Comparison of ENCODE assay signal across 13 mouse cellular contexts in genomic region chr9:31808753-31809152, GRCm38 (mm10).
A peak's percentile ranks its signal among the peaks of the same experiment; 100 is the strongest.
DNase-seq lines count a peak whose midpoint lies in the region; ATAC-seq and TF ChIP-seq lines count a peak whose summit lies in the region.
"Had no signal": no experiment of that assay in that cellular context is flagged by ENCODE, and none has a peak within 500 bp of the region (broad histone marks: within the 10 kb centered on the region; RNA-seq: fewer than 3 reads in every experiment).

No protein-coding gene starts in this region.

- no peak for TF ChIP-seq EP300 in CH12.LX (IDR thresholded peaks at IDR 0.05; ENCODE audit: low read length)

- no peaks in the 10 kb centered on the region for H3K36me3 ChIP-seq in forebrain, postnatal 0 days (ENCODE audit: insufficient read depth)
- no peaks in the 10 kb centered on the region for H3K36me3 ChIP-seq in forebrain, embryonic 11.5 days (ENCODE audit: control insufficient read depth, insufficient read depth, low read length)
- H3K36me3 ChIP-seq in limb, embryonic 11.5 days (ENCODE audit: control insufficient read depth, insufficient read depth, low read length) = no peaks in the 10 kb centered on the region
- H3K36me3 ChIP-seq in limb, embryonic 10.5 days = no peaks in the 10 kb centered on the region
- H3K36me3 ChIP-seq in CH12.LX (replicated peaks in 1 of 2; ENCODE audit: control insufficient read depth in 1 of 2, insufficient read depth in 1 of 2, low read length in 1 of 2) = no peaks in the 10 kb centered on the region
- H3K36me3 ChIP-seq: liver, embryonic 15.5 days had no signal

- H3K4me2 ChIP-seq in forebrain, postnatal 0 days (ENCODE audit: low read depth) = no peak overlapping the region
- H3K4me2 ChIP-seq in forebrain, embryonic 11.5 days (ENCODE audit: low read depth, low read length, severe bottlenecking) = no peak overlapping the region
- H3K4me2 ChIP-seq in limb, embryonic 11.5 days (ENCODE audit: low read depth, severe bottlenecking) = no peak overlapping the region
- no peak overlapping the region for H3K4me2 ChIP-seq in CH12.LX (ENCODE audit: insufficient read depth, low read depth, poor library complexity, severe bottlenecking)
- H3K4me2 ChIP-seq: liver, embryonic 15.5 days; midbrain, embryonic 11.5 days had no signal

- H3K9me3 ChIP-seq in forebrain, postnatal 0 days (ENCODE audit: low read length) = no peaks in the 10 kb centered on the region
- H3K9me3 ChIP-seq in forebrain, embryonic 11.5 days (ENCODE audit: control insufficient read depth, low read length) = no peaks in the 10 kb centered on the region
- no peaks in the 10 kb centered on the region for H3K9me3 ChIP-seq in limb, embryonic 11.5 days (ENCODE audit: control insufficient read depth, low read length)
- no peaks in the 10 kb centered on the region for H3K9me3 ChIP-seq in limb, embryonic 10.5 days (replicated peaks)
- H3K9me3 ChIP-seq in CH12.LX (replicated peaks; ENCODE audit: low read length) = no peaks in the 10 kb centered on the region
- H3K9me3 ChIP-seq: liver, embryonic 15.5 days had no signal

- TF ChIP-seq RAD21 in CH12.LX (IDR thresholded peaks at IDR 0.05; ENCODE audit: low read depth, low read length) = peak; percentile 16

- in situ Hi-C loops in CH12.LX (cut with MboI; ENCODE audit: low pct_ligation_motif_present, low pct_unique_long_range_greater_than_20kb, low sequenced_read_pairs) = no loop called here

- TF ChIP-seq POLR2A in CH12.LX (IDR thresholded peaks at IDR 0.05; ENCODE audit: low read depth, low read length) = no peak
- no peak for TF ChIP-seq POLR2A in brain, embryonic 14.5 days (IDR thresholded peaks at IDR 0.05; ENCODE audit: borderline replicate concordance, extremely low read depth, insufficient read depth, insufficient read length, poor library complexity, severe bottlenecking)

- ATAC-seq in forebrain, postnatal 0 days = no peak
- no peak for ATAC-seq in forebrain, embryonic 11.5 days (replicated peaks; ENCODE audit: low FRiP score)
- no peak for ATAC-seq in limb, embryonic 11.5 days (ENCODE audit: insufficient number of reproducible peaks, low FRiP score, low TSS enrichment, low read depth)

- no peaks in the 10 kb centered on the region for H3K27me3 ChIP-seq in forebrain, postnatal 0 days (ENCODE audit: insufficient read depth, low read length)
- H3K27me3 ChIP-seq in forebrain, embryonic 11.5 days (ENCODE audit: control insufficient read depth, insufficient read depth, low read length) = no peaks in the 10 kb centered on the region
- H3K27me3 ChIP-seq in limb, embryonic 11.5 days (ENCODE audit: control insufficient read depth, insufficient read depth, low read length) = no peaks in the 10 kb centered on the region
- no peaks in the 10 kb centered on the region for H3K27me3 ChIP-seq in limb, embryonic 10.5 days (ENCODE audit: low read depth, poor library complexity, severe bottlenecking)
- no peaks in the 10 kb centered on the region for H3K27me3 ChIP-seq in CH12.LX (replicated peaks)
- H3K27me3 ChIP-seq: liver, embryonic 15.5 days had no signal

- no peak for DNase-seq in forebrain, postnatal 0 days
- no peak for DNase-seq in forebrain, embryonic 11.5 days (ENCODE audit: low spot score)
- peak; percentile 23 for DNase-seq in limb, embryonic 11.5 days (ENCODE audit: low spot score)
- DNase-seq in limb, embryonic 10.5 days (ENCODE audit: low spot score) = no peak
- DNase-seq in CH12.LX (ENCODE audit: extremely low read depth) = peak; percentile 5
- DNase-seq in brain, embryonic 14.5 days (ENCODE audit: low read depth) = peak; percentile 1
- no peak for DNase-seq in urinary bladder, postnatal 4 days (ENCODE audit: low spot score in 2 of 2)
- no peak for DNase-seq in cerebellum, adult 11 months
- DNase-seq: cerebellum, adult 9-11 months; thymus, postnatal 36 days had no signal

- H3K79me2 ChIP-seq in CH12.LX (replicated peaks; ENCODE audit: control insufficient read depth, extremely low read depth, insufficient read depth, poor library complexity, severe bottlenecking) = no peaks in the 10 kb centered on the region

- no peak overlapping the region for H3K9ac ChIP-seq in forebrain, postnatal 0 days
- H3K9ac ChIP-seq in forebrain, embryonic 11.5 days (ENCODE audit: low read length) = no peak overlapping the region
- no peak overlapping the region for H3K9ac ChIP-seq in limb, embryonic 11.5 days (ENCODE audit: low read length)
- no peak overlapping the region for H3K9ac ChIP-seq in CH12.LX (ENCODE audit: insufficient read depth, low read depth)
- H3K9ac ChIP-seq: liver, embryonic 15.5 days had no signal

- dilution Hi-C loops in CH12.LX (cut with MboI; ENCODE audit: extremely low pct_ligation_motif_present, extremely low pct_unique_long_range_greater_than_20kb, low sequenced_read_pairs) = no loop called here

- H3K4me1 ChIP-seq in forebrain, postnatal 0 days (ENCODE audit: insufficient read depth) = no peaks in the 10 kb centered on the region
- no peaks in the 10 kb centered on the region for H3K4me1 ChIP-seq in forebrain, embryonic 11.5 days (replicated peaks; ENCODE audit: control insufficient read depth, insufficient read depth, low read length)
- no peaks in the 10 kb centered on the region for H3K4me1 ChIP-seq in limb, embryonic 11.5 days (ENCODE audit: control insufficient read depth, insufficient read depth, low read length)
- no peaks in the 10 kb centered on the region for H3K4me1 ChIP-seq in limb, embryonic 10.5 days
- H3K4me1 ChIP-seq in CH12.LX (ENCODE audit: control insufficient read depth in 1 of 2, insufficient read depth in 2 of 2) = no peaks in the 10 kb centered on the region
- H3K4me1 ChIP-seq: liver, embryonic 15.5 days had no signal

- TF ChIP-seq CTCF in forebrain, postnatal 0 days (IDR thresholded peaks at IDR 0.05; ENCODE audit: low read depth) = 0 out of 2 replicates have a peak, but pooled peaks have one; percentile 18
- TF ChIP-seq CTCF in CH12.LX (conservative IDR thresholded peaks at IDR 0.05 in 1 of 2, IDR thresholded peaks at IDR 0.05 in 1 of 2; ENCODE audit: low read depth in 2 of 2, low read length in 2 of 2) = peak in 1 of 2 experiments; percentile 64; a peak in 3 of 4 replicates
- peak; percentile 30; the same call in 1 of the 2 replicates for TF ChIP-seq CTCF in brain, embryonic 14.5 days (IDR thresholded peaks at IDR 0.05; ENCODE audit: borderline replicate concordance, extremely low read depth, insufficient read depth, insufficient read length)

- H3K27ac ChIP-seq in forebrain, postnatal 0 days (ENCODE audit: low read depth, low read length) = no peak overlapping the region
- H3K27ac ChIP-seq in forebrain, embryonic 11.5 days (ENCODE audit: low read depth, low read length) = no peak overlapping the region
- no peak overlapping the region for H3K27ac ChIP-seq in limb, embryonic 11.5 days (replicated peaks; ENCODE audit: low read depth, low read length)
- H3K27ac ChIP-seq in limb, embryonic 10.5 days = no peak overlapping the region
- H3K27ac ChIP-seq in CH12.LX (ENCODE audit: insufficient read depth, low read depth) = no peak overlapping the region
- H3K27ac ChIP-seq: liver, embryonic 15.5 days had no signal

- H3K4me3 ChIP-seq in forebrain, postnatal 0 days (ENCODE audit: low read depth, low read length) = no peak overlapping the region
- H3K4me3 ChIP-seq in forebrain, embryonic 11.5 days (ENCODE audit: low read depth, low read length) = no peak overlapping the region
- H3K4me3 ChIP-seq in limb, embryonic 11.5 days (ENCODE audit: low read depth, low read length) = no peak overlapping the region
- H3K4me3 ChIP-seq in limb, embryonic 10.5 days = no peak overlapping the region
- no peak overlapping the region for H3K4me3 ChIP-seq in CH12.LX (replicated peaks in 1 of 3; ENCODE audit: low read depth in 2 of 3, low read length in 2 of 3, poor library complexity in 1 of 3)
- H3K4me3 ChIP-seq: erythroblast, embryonic 14.5 days; liver, embryonic 15.5 days had no signal

- 90% methylated on average over 2 of the region's 2 CpGs for WGBS in forebrain, postnatal 0 days
- WGBS in forebrain, embryonic 11.5 days = 68% methylated on average over 2 of the region's 2 CpGs
- WGBS in limb, embryonic 11.5 days = 78% methylated on average over 2 of the region's 2 CpGs
- WGBS in limb, embryonic 10.5 days = 78% methylated on average over 2 of the region's 2 CpGs

TF ChIP-seq in CH12.LX, 34 proteins besides CTCF, POLR2A, EP300 and RAD21:
- TF ChIP-seq SMC3 (IDR thresholded peaks at IDR 0.05; ENCODE audit: low read depth, low read length) (peak; percentile 62), NRF1 (IDR thresholded peaks at IDR 0.05; ENCODE audit: low read depth, low read length) (no peak)

Comparison
In these comparisons a context has a peak if more than half of its experiments do, and no peak if none do; other contexts are left out.
1. DNase-seq: peak in limb, embryonic 11.5 days (single experiment), CH12.LX (single experiment) and brain, embryonic 14.5 days (single experiment); none in forebrain, postnatal 0 days (single experiment), forebrain, embryonic 11.5 days (single experiment), limb, embryonic 10.5 days (single experiment), urinary bladder, postnatal 4 days (0 of 2) and cerebellum, adult 11 months (single experiment).